Mouse (Mus musculus) ES-Bruce4 (cell line): ENCODE data around the gene BC067074. TPM values are rescaled to one million over a fixed set of nuclear protein-coding genes. Genes with fewer than 3 reads are reported as not detected.

Experiments used
- H3K27ac ChIP-seq: 2 replicates; pipeline ENCODE4 v1.5.1; 2012; ENCODE audit warnings: low read length, inconsistent platforms; ENCODE audit not compliant: insufficient read depth
- H3K27me3 ChIP-seq: 2 replicates; pipeline ENCODE4 v1.6.1; 2012; ENCODE audit warnings: mild to moderate bottlenecking, low read length, inconsistent platforms; ENCODE audit not compliant: control insufficient read depth, poor library complexity, insufficient read depth, severe bottlenecking
- H3K36me3 ChIP-seq: 2 replicates; pipeline ENCODE4 v1.6.1; 2012; ENCODE audit warnings: inconsistent platforms, mild to moderate bottlenecking, low read length, moderate library complexity; ENCODE audit not compliant: control insufficient read depth, poor library complexity, insufficient read depth, severe bottlenecking
- H3K4me1 ChIP-seq: one replicate; pipeline ENCODE4 v1.8.1; 2011; ENCODE audit warnings: low read length; ENCODE audit not compliant: control insufficient read depth, insufficient read depth
- H3K4me3 ChIP-seq: 2 replicates; pipeline ENCODE4 v1.5.1; 2011; ENCODE audit warnings: low read depth, mild to moderate bottlenecking, low read length
- H3K9ac ChIP-seq: 2 replicates; pipeline ENCODE4 v1.6.1; 2012; ENCODE audit warnings: low read depth, mild to moderate bottlenecking, inconsistent platforms; ENCODE audit not compliant: poor library complexity, severe bottlenecking
- H3K9me3 ChIP-seq: replicated peaks from 2 replicates; pipeline ENCODE4 v1.6.1; 2012; ENCODE audit warnings: mild to moderate bottlenecking, low read length, inconsistent platforms; ENCODE audit not compliant: control insufficient read depth, poor library complexity, insufficient read depth, severe bottlenecking
- CTCF ChIP-seq: IDR thresholded peaks from one replicate; pipeline ENCODE4 v1.8.1; 2011; ENCODE audit warnings: low read depth, low read length
- EP300 ChIP-seq: IDR thresholded peaks from 2 replicates; pipeline ENCODE4 v1.6.1; 2011; ENCODE audit warnings: low read depth, low read length; ENCODE audit not compliant: insufficient read depth
- POLR2A ChIP-seq: IDR thresholded peaks from one replicate; pipeline ENCODE4 v1.8.1; 2011; ENCODE audit warnings: low read length; ENCODE audit not compliant: insufficient read depth
- polyA plus RNA-seq: library from polyadenylated mRNA; stranded (reverse); fragments of >200 nt; gene quantifications from 2 replicates; pipeline ENCODE4 v1.2.4, GENCODE M21; 2011; ENCODE audit warnings: low read depth; ENCODE audit not compliant: missing spikeins, insufficient read depth, insufficient read length

The BC067074 gene
- polyA plus RNA-seq, 1 experiment = 12.5 TPM

GRCm38 (mm10) chr13:113409941-113410340, 117.0 kb downstream of the BC067074 start:
- no peak overlapping the region for H3K27ac ChIP-seq
- H3K36me3 ChIP-seq = no peaks in the 10 kb centered on the region

GRCm38 (mm10) chr13:113415527-113415926, 122.6 kb downstream of the BC067074 start:
- H3K4me3 ChIP-seq = no peak overlapping the region
- H3K36me3 ChIP-seq = no peaks in the 10 kb centered on the region
- no peak for TF ChIP-seq POLR2A
- no peak for TF ChIP-seq EP300
- no peak for TF ChIP-seq CTCF
- H3K4me1 ChIP-seq = no peaks in the 10 kb centered on the region
- H3K27ac ChIP-seq = no peak overlapping the region
- H3K9me3 ChIP-seq = no peaks in the 10 kb centered on the region; the same call in 1 of the 2 replicates
- H3K27me3 ChIP-seq = no peaks in the 10 kb centered on the region
- H3K9ac ChIP-seq = no peak overlapping the region

More at GRCm38 (mm10) chr13:113409941-113410340, 117.0 kb downstream of the BC067074 start:
- H3K27me3 ChIP-seq = no peaks in the 10 kb centered on the region
- no peak for TF ChIP-seq EP300
- no peak for TF ChIP-seq POLR2A
- no peak for TF ChIP-seq CTCF
- H3K9ac ChIP-seq = no peak overlapping the region
- H3K9me3 ChIP-seq = no peaks in the 10 kb centered on the region; the same call in 1 of the 2 replicates
- H3K4me3 ChIP-seq = no peak overlapping the region
- H3K4me1 ChIP-seq = no peaks in the 10 kb centered on the region

- no peak overlapping the region for H3K9ac ChIP-seq
- H3K4me1 ChIP-seq = no peaks in the 10 kb centered on the region
- H3K27ac ChIP-seq = no peak overlapping the region
- H3K4me3 ChIP-seq = no peak overlapping the region
- no peaks in the 10 kb centered on the region for H3K36me3 ChIP-seq
- no peaks in the 10 kb centered on the region; the same call in 1 of the 2 replicates for H3K9me3 ChIP-seq
- TF ChIP-seq POLR2A = no peak
- TF ChIP-seq CTCF = no peak
- no peak for TF ChIP-seq EP300
- no peaks in the 10 kb centered on the region for H3K27me3 ChIP-seq
These were observed 124.0 kb downstream of the BC067074 start for GRCm38 (mm10) chr13:113416986-113417385.

GRCm38 (mm10) chr13:113417757-113418483, 125.0 kb downstream of the BC067074 start:
- Histone ChIP-seq H3K9ac (no peak overlapping the region), H3K9me3 (no peaks in the 10 kb centered on the region), H3K27me3 (no peaks in the 10 kb centered on the region), H3K4me1 (no peaks in the 10 kb centered on the region), H3K4me3 (no peak overlapping the region), H3K27ac (no peak overlapping the region), H3K36me3 (no peaks in the 10 kb centered on the region)
- TF ChIP-seq EP300 (no peak), CTCF (no peak), POLR2A (no peak)

- no peak overlapping the region for H3K4me3 ChIP-seq
- no peaks in the 10 kb centered on the region for H3K27me3 ChIP-seq
- no peaks in the 10 kb centered on the region for H3K9me3 ChIP-seq
- no peak overlapping the region for H3K9ac ChIP-seq
- no peaks in the 10 kb centered on the region for H3K36me3 ChIP-seq
- H3K27ac ChIP-seq = no peak overlapping the region
- TF ChIP-seq POLR2A = no peak
- TF ChIP-seq EP300 = no peak
- no peak for TF ChIP-seq CTCF
- no peaks in the 10 kb centered on the region for H3K4me1 ChIP-seq
These were observed 125.7 kb downstream of the BC067074 start for GRCm38 (mm10) chr13:113418632-113419031.

- H3K27ac ChIP-seq = no peak overlapping the region
- H3K4me3 ChIP-seq = no peak overlapping the region
- H3K9me3 ChIP-seq = no peaks in the 10 kb centered on the region
- TF ChIP-seq EP300 (no peak), CTCF (no peak), POLR2A (no peak)
- H3K36me3 ChIP-seq = no peaks in the 10 kb centered on the region
- H3K27me3 ChIP-seq = no peaks in the 10 kb centered on the region
- H3K4me1 ChIP-seq = no peaks in the 10 kb centered on the region
- no peak overlapping the region for H3K9ac ChIP-seq
These were observed 128.5 kb downstream of the BC067074 start for GRCm38 (mm10) chr13:113421472-113421871.
